Mouse (Mus musculus): ENCODE results near the gene Ndufb6. TPM values are rescaled to one million over a fixed set of nuclear protein-coding genes. Genes with fewer than 3 reads are reported as not detected.
A peak's percentile ranks its signal among the peaks of the same experiment; 100 is the strongest.
"Not testable (repeated sequence)": the region's sequence is repeated elsewhere in the genome, so short reads cannot be mapped to it uniquely, and the experiment has no call there.

Gene Ndufb6
- polyA plus RNA-seq, 1 experiment from 2014 or later: 426 TPM

DNA sequence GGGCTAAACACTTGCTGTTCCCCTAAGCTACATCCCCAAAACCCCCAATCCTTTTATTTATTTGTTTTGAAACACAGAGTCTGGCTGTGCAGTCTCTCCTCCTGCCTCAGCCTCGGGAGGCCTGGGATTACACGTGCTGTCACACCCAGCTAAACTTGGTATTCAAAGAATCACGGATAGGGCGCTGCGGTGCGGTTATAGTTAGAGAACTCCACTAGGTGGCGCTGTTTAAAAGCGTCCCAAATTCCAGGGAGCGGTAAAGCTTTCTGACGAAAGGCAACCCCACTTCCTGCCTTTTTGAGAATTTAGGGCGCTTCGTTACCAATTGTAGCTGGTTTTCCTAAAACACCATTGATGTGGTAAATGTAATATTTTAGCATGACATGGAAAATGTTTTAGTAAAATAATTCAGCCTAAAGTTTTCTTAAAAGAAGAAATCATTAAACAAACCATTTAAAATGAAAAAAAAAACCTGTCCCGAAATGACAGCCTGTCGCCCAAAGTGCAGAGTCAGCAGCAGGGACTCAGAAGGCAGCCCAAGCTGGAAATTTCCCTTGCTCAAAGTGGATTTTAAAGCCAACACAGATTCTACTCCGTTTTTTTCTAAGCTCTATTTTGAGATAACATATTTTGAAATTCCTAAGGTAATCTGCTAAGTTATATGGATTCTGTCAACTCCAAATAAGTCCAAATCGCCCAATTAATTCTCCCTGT is 22.0 kb upstream of the Ndufb6 start:
- 12% methylated on average over 16 of the region's 16 CpGs for WGBS

GRCm38 (mm10) chr4:40299169-40299568 is 19.9 kb upstream of the Ndufb6 start:
- no peaks in the 10 kb centered on the region for H3K27me3 ChIP-seq (replicated peaks; ENCODE audit: control insufficient read depth, insufficient read depth, low read length)
- H3K27ac ChIP-seq (ENCODE audit: low read depth, low read length): no peak overlapping the region
- ATAC-seq: no peak
- no peak overlapping the region for H3K4me3 ChIP-seq (ENCODE audit: low read length)
- H3K9ac ChIP-seq (ENCODE audit: low read depth, low read length): no peak overlapping the region
- no peak overlapping the region for H3K4me2 ChIP-seq (ENCODE audit: low read length)
- peaks cover 3% of the 10 kb centered on the region; the same call in 1 of the 2 replicates for H3K9me3 ChIP-seq (ENCODE audit: control insufficient read depth, low read length)
- no peaks in the 10 kb centered on the region for H3K4me1 ChIP-seq (ENCODE audit: control insufficient read depth, insufficient read depth, low read depth, low read length)
- 71% methylated on average over 5 of the region's 5 CpGs for WGBS
- H3K36me3 ChIP-seq (ENCODE audit: control insufficient read depth, insufficient read depth, low read length): no peaks in the 10 kb centered on the region

More for the DNA sequence above, 22.0 kb upstream of the Ndufb6 start:
- Histone ChIP-seq H3K27me3 (replicated peaks; ENCODE audit: control insufficient read depth, insufficient read depth, low read length) (no peaks in the 10 kb centered on the region), H3K36me3 (ENCODE audit: control insufficient read depth, insufficient read depth, low read length) (no peaks in the 10 kb centered on the region), H3K9ac (ENCODE audit: low read depth, low read length) (no peak overlapping the region), H3K4me2 (ENCODE audit: low read length) (peak overlapping the region; percentile 32), H3K27ac (ENCODE audit: low read depth, low read length) (no peak overlapping the region), H3K9me3 (ENCODE audit: control insufficient read depth, low read length) (no peaks in the 10 kb centered on the region), H3K4me1 (ENCODE audit: control insufficient read depth, insufficient read depth, low read depth, low read length) (no peaks in the 10 kb centered on the region), H3K4me3 (ENCODE audit: low read length) (no peak overlapping the region)
- ATAC-seq: peak; percentile 92

GRCm38 (mm10) chr4:40291511-40291910 is 12.3 kb upstream of the Ndufb6 start:
- not testable (repeated sequence) for H3K4me2 ChIP-seq (ENCODE audit: low read length); H3K9me3 ChIP-seq (ENCODE audit: control insufficient read depth, low read length); H3K9ac ChIP-seq (ENCODE audit: low read depth, low read length); H3K4me1 ChIP-seq (ENCODE audit: control insufficient read depth, insufficient read depth, low read depth, low read length); H3K27ac ChIP-seq (ENCODE audit: low read depth, low read length); ATAC-seq; H3K27me3 ChIP-seq (replicated peaks; ENCODE audit: control insufficient read depth, insufficient read depth, low read length); H3K4me3 ChIP-seq (ENCODE audit: low read length); H3K36me3 ChIP-seq (ENCODE audit: control insufficient read depth, insufficient read depth, low read length)
- WGBS: 93% methylated on average over 11 of the region's 11 CpGs

- no peaks in the 10 kb centered on the region for H3K36me3 ChIP-seq (ENCODE audit: control insufficient read depth, insufficient read depth, low read length)
- no peak overlapping the region for H3K4me2 ChIP-seq (ENCODE audit: low read length)
- no peaks in the 10 kb centered on the region for H3K27me3 ChIP-seq (replicated peaks; ENCODE audit: control insufficient read depth, insufficient read depth, low read length)
- H3K9ac ChIP-seq (ENCODE audit: low read depth, low read length): no peak overlapping the region
- peaks cover under 1% of the 10 kb centered on the region; the same call in 1 of the 2 replicates for H3K9me3 ChIP-seq (ENCODE audit: control insufficient read depth, low read length)
- H3K4me1 ChIP-seq (ENCODE audit: control insufficient read depth, insufficient read depth, low read depth, low read length): no peaks in the 10 kb centered on the region
- no peak overlapping the region for H3K27ac ChIP-seq (ENCODE audit: low read depth, low read length)
- no peak for ATAC-seq
- H3K4me3 ChIP-seq (ENCODE audit: low read length): no peak overlapping the region
- 95% methylated on average over 2 of the region's 2 CpGs for WGBS
Observed at GRCm38 (mm10) chr4:40289046-40289445, 9.8 kb upstream of the Ndufb6 start.

- Histone ChIP-seq H3K4me1 (ENCODE audit: control insufficient read depth, insufficient read depth, low read depth, low read length) (no peaks in the 10 kb centered on the region), H3K27me3 (replicated peaks; ENCODE audit: control insufficient read depth, insufficient read depth, low read length) (no peaks in the 10 kb centered on the region), H3K9ac (ENCODE audit: low read depth, low read length) (no peak overlapping the region), H3K4me2 (ENCODE audit: low read length) (no peak overlapping the region), H3K27ac (ENCODE audit: low read depth, low read length) (no peak overlapping the region), H3K4me3 (ENCODE audit: low read length) (no peak overlapping the region), H3K36me3 (ENCODE audit: control insufficient read depth, insufficient read depth, low read length) (no peaks in the 10 kb centered on the region), H3K9me3 (ENCODE audit: control insufficient read depth, low read length) (no peaks in the 10 kb centered on the region)
- no peak for ATAC-seq
- 80% methylated on average over 6 of the region's 6 CpGs for WGBS
Observed at GRCm38 (mm10) chr4:40287415-40287814, 8.2 kb upstream of the Ndufb6 start.

- Histone ChIP-seq H3K27ac (ENCODE audit: low read depth, low read length) (no peak overlapping the region), H3K4me3 (ENCODE audit: low read length) (no peak overlapping the region), H3K4me1 (ENCODE audit: control insufficient read depth, insufficient read depth, low read depth, low read length) (no peaks in the 10 kb centered on the region), H3K36me3 (ENCODE audit: control insufficient read depth, insufficient read depth, low read length) (no peaks in the 10 kb centered on the region), H3K9me3 (ENCODE audit: control insufficient read depth, low read length) (no peaks in the 10 kb centered on the region), H3K27me3 (replicated peaks; ENCODE audit: control insufficient read depth, insufficient read depth, low read length) (no peaks in the 10 kb centered on the region), H3K9ac (ENCODE audit: low read depth, low read length) (no peak overlapping the region), H3K4me2 (ENCODE audit: low read length) (no peak overlapping the region)
- WGBS: 24% methylated on average over 4 of the region's 4 CpGs
- ATAC-seq: no peak
Observed at GRCm38 (mm10) chr4:40285582-40285981, 6.4 kb upstream of the Ndufb6 start.

GRCm38 (mm10) chr4:40278880-40279275 is 343 bp downstream of the Ndufb6 start:
- H3K9me3 ChIP-seq (ENCODE audit: control insufficient read depth, low read length): no peaks in the 10 kb centered on the region
- under 1% methylated on average over 21 of the region's 21 CpGs for WGBS
- peak overlapping the region; percentile 78 for H3K27ac ChIP-seq (ENCODE audit: low read depth, low read length)
- peak overlapping the region; percentile 75 for H3K9ac ChIP-seq (ENCODE audit: low read depth, low read length)
- H3K27me3 ChIP-seq (replicated peaks; ENCODE audit: control insufficient read depth, insufficient read depth, low read length): no peaks in the 10 kb centered on the region
- peak; percentile 72 for ATAC-seq
- peaks cover 12% of the 10 kb centered on the region for H3K4me1 ChIP-seq (ENCODE audit: control insufficient read depth, insufficient read depth, low read depth, low read length)
- H3K36me3 ChIP-seq (ENCODE audit: control insufficient read depth, insufficient read depth, low read length): no peaks in the 10 kb centered on the region; the same call in none of the 2 replicates
- peak overlapping the region; percentile 73 for H3K4me3 ChIP-seq (ENCODE audit: low read length)
- H3K4me2 ChIP-seq (ENCODE audit: low read length): peak overlapping the region; percentile 77

DNA sequence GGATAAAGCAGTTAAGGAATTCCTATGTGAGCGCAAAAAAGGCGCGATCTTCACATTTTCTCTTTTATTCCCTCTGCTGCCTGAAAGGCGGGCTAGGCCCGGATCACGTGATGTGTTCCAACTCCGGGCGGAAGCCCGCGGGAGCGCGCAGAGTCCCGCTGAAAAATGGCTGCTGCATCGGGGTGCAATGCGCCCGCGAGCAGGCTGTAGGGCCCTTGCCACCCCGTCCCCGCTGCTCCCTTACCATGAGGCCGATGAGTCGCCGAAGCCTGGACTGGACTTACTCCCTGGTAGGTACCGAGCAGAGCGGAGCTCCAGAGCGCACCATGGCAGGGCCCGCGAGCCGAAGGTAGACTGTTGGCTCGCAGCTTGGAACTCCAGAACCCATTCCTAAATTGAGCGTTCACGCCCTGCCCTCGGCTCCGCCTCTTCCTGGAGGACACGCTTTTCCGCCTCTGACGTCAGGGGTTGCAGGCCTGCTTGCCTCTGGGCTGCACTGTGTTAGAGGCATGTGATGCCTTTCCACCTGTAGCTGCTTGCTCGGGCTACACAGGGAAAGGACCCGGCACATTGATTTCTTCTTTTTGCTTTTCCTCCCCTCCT is 9.7 kb downstream of the Ndufb6 start, which contains the start of the genes Smim27 and Topors:
Smim27 (plus strand) TSS at position 150 of the 603 bp plus-strand sequence.
Topors (minus strand) TSS at position 421 of the 603 bp plus-strand sequence.
- peak within 1 kb of the TSS; percentile 99 for H3K27ac ChIP-seq (ENCODE audit: low read depth, low read length)
- ATAC-seq: peak; percentile 95
- peaks cover 18% of the 10 kb centered on the region for H3K4me1 ChIP-seq (ENCODE audit: control insufficient read depth, insufficient read depth, low read depth, low read length)
- no peaks in the 10 kb centered on the region for H3K9me3 ChIP-seq (ENCODE audit: control insufficient read depth, low read length)
- WGBS: under 1% methylated on average over 38 of the region's 38 CpGs
- peak within 1 kb of the TSS; percentile 91 for H3K4me2 ChIP-seq (ENCODE audit: low read length)
- no peaks in the 10 kb centered on the region for H3K27me3 ChIP-seq (replicated peaks; ENCODE audit: control insufficient read depth, insufficient read depth, low read length)
- peak within 1 kb of the TSS; percentile 87 for H3K9ac ChIP-seq (ENCODE audit: low read depth, low read length)
- peak within 1 kb of the TSS; percentile 92 for H3K4me3 ChIP-seq (ENCODE audit: low read length)
- H3K36me3 ChIP-seq (ENCODE audit: control insufficient read depth, insufficient read depth, low read length): peaks cover 2% of the 10 kb centered on the region; the same call in 1 of the 2 replicates

DNA sequence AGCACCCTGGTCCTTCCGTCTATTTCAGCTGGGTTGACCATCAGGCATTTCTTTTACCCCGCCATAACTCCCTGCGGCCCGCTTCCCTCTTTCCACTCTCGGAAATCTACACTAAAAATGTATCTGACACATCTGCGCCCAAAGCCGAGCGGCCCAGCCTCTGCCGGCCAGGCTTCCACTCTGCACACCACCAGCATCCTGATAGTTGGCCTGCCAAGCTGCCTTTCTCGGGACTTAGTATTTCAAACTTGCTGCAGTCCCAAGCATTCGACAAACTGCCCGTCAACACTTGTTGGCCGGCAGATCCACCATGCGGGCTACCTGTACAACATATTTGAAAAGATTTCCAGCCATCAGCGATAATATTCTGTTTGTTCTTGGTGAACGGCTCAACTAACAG is 10.4 kb downstream of the Ndufb6 start:
- no peak; the same call in 1 of the 2 replicates for ATAC-seq
- Histone ChIP-seq H3K9me3 (ENCODE audit: control insufficient read depth, low read length) (no peaks in the 10 kb centered on the region), H3K4me1 (ENCODE audit: control insufficient read depth, insufficient read depth, low read depth, low read length) (peaks cover 18% of the 10 kb centered on the region), H3K27ac (ENCODE audit: low read depth, low read length) (peak overlapping the region; percentile 99), H3K27me3 (replicated peaks; ENCODE audit: control insufficient read depth, insufficient read depth, low read length) (no peaks in the 10 kb centered on the region), H3K4me2 (ENCODE audit: low read length) (peak overlapping the region; percentile 91), H3K9ac (ENCODE audit: low read depth, low read length) (peak overlapping the region; percentile 87), H3K36me3 (ENCODE audit: control insufficient read depth, insufficient read depth, low read length) (peaks cover 2% of the 10 kb centered on the region; the same call in 1 of the 2 replicates), H3K4me3 (ENCODE audit: low read length) (peak overlapping the region; percentile 92)
- WGBS: under 1% methylated on average over 16 of the region's 16 CpGs

Data from hindbrain, embryonic 16.5 days (tissue).